Mouse (Mus musculus) ES-E14 (cell line): ENCODE measurements around the gene Actb.

Experiments
- CHD2 ChIP-seq: IDR thresholded peaks from 2 replicates; pipeline ENCODE4 v1.6.1; 2014; ENCODE audit warnings: mild to moderate bottlenecking, low read depth, low read length, inconsistent platforms
- HCFC1 ChIP-seq: IDR thresholded peaks from 2 replicates; pipeline ENCODE4 v1.6.1; 2012; ENCODE audit warnings: low read length, inconsistent platforms, borderline replicate concordance; ENCODE audit not compliant: insufficient read depth
- MAFK ChIP-seq: IDR thresholded peaks from 2 replicates; pipeline ENCODE4 v1.6.1; 2014; ENCODE audit warnings: mild to moderate bottlenecking, low read depth, low read length, inconsistent platforms; ENCODE audit not compliant: insufficient read depth
- ZC3H11A ChIP-seq: IDR thresholded peaks from 2 replicates; pipeline ENCODE4 v1.6.1; 2012; ENCODE audit warnings: low read depth, mild to moderate bottlenecking, inconsistent platforms, low read length, borderline replicate concordance
- ZNF384 ChIP-seq: IDR thresholded peaks from 2 replicates; pipeline ENCODE4 v1.6.1; 2012; ENCODE audit warnings: low read depth, low read length, inconsistent platforms

GRCm38 (mm10) chr5:142928749-142929399 lies 22.3 kb upstream of the Actb start:
- TF ChIP-seq CHD2 (no peak), ZC3H11A (no peak), HCFC1 (no peak), ZNF384 (no peak), MAFK (no peak)
